16 mouse cellular contexts compared by ENCODE assay signal in genomic region chr15:67902982-67903381, GRCm38 (mm10).
DNase-seq lines count a peak whose midpoint lies in the region; ATAC-seq lines count a peak whose summit lies in the region.
"Had no signal": no experiment of that assay in that cellular context is flagged by ENCODE, and none has a peak within 500 bp of the region (broad histone marks: within the 10 kb centered on the region; RNA-seq: fewer than 3 reads in every experiment).

No protein-coding gene starts in this region.

- no peak overlapping the region for H3K9ac ChIP-seq in forebrain, embryonic 16.5 days (replicated peaks; ENCODE audit: low read depth, low read length)
- H3K9ac ChIP-seq: forebrain, embryonic 12.5 days; kidney, embryonic 15.5 days; lung, embryonic 14.5 days; midbrain, embryonic 12.5 days had no signal

- no peaks in the 10 kb centered on the region for H3K27me3 ChIP-seq in forebrain, embryonic 16.5 days (replicated peaks; ENCODE audit: control insufficient read depth, insufficient read depth, low read length)
- H3K27me3 ChIP-seq: forebrain, embryonic 12.5 days; kidney, embryonic 15.5 days; midbrain, embryonic 12.5 days had no signal

- no peaks in the 10 kb centered on the region for H3K36me3 ChIP-seq in forebrain, embryonic 16.5 days (ENCODE audit: control insufficient read depth, insufficient read depth)
- H3K36me3 ChIP-seq: forebrain, embryonic 12.5 days; kidney, embryonic 15.5 days; midbrain, embryonic 12.5 days had no signal

- H3K9me3 ChIP-seq in forebrain, embryonic 16.5 days (ENCODE audit: control insufficient read depth, low read length): no peaks in the 10 kb centered on the region
- H3K9me3 ChIP-seq: forebrain, embryonic 12.5 days; kidney, embryonic 15.5 days; midbrain, embryonic 12.5 days had no signal

- peak; percentile 85 for ATAC-seq in common myeloid progenitor, adult 5-6 weeks (replicated peaks; ENCODE audit: low read depth, poor library complexity, severe bottlenecking)
- peak; percentile 89 for ATAC-seq in megakaryocyte, adult 5-6 weeks (ENCODE audit: poor library complexity, severe bottlenecking)
- no peak for ATAC-seq in forebrain, embryonic 16.5 days

- WGBS in forebrain, embryonic 16.5 days: 91% methylated on average over 2 of the region's 2 CpGs

- no peak overlapping the region for H3K4me3 ChIP-seq in forebrain, embryonic 16.5 days (replicated peaks; ENCODE audit: low read length)
- H3K4me3 ChIP-seq: forebrain, embryonic 12.5 days; kidney, embryonic 15.5 days; midbrain, embryonic 12.5 days had no signal

- no peak overlapping the region for H3K4me2 ChIP-seq in forebrain, embryonic 16.5 days (ENCODE audit: low read length)
- H3K4me2 ChIP-seq: forebrain, embryonic 12.5 days; kidney, embryonic 15.5 days; lung, embryonic 14.5 days; midbrain, embryonic 12.5 days had no signal

- H3K27ac ChIP-seq in forebrain, embryonic 16.5 days (ENCODE audit: low read length): no peak overlapping the region
- H3K27ac ChIP-seq: forebrain, embryonic 12.5 days; kidney, embryonic 15.5 days; midbrain, embryonic 12.5 days had no signal

- H3K4me1 ChIP-seq in forebrain, embryonic 16.5 days (replicated peaks; ENCODE audit: control insufficient read depth, insufficient read depth, low read length): peaks cover 13% of the 10 kb centered on the region
- H3K4me1 ChIP-seq: forebrain, embryonic 12.5 days; kidney, embryonic 15.5 days; midbrain, embryonic 12.5 days had no signal

- peak; percentile 47 for DNase-seq in layer of hippocampus, adult 9-11 months
- no peak for DNase-seq in layer of hippocampus, adult 9-10 months (ENCODE audit: low spot score)
- DNase-seq in adipocyte (ENCODE audit: low spot score): peak; percentile 72
- DNase-seq in Muller cell, postnatal 12 days (ENCODE audit: inconsistent ontology term): no peak
- DNase-seq in B cell, adult 2 months: no peak
- DNase-seq: cerebellum, adult 11 months; gastrocnemius, postnatal 36 days; lung, embryonic 14.5 days; right cerebral cortex, postnatal 4 days; thymus, postnatal 14 days had no signal

Comparison
In these comparisons a context has a peak if more than half of its experiments do, and no peak if none do; other contexts are left out.
1. DNase-seq: peak in layer of hippocampus, adult 9-11 months (single experiment) and adipocyte (single experiment); none in layer of hippocampus, adult 9-10 months (single experiment), Muller cell, postnatal 12 days (single experiment) and B cell, adult 2 months (0 of 2).